Comparison of ENCODE assay signal across 17 mouse cellular contexts in genomic region chr8:11253041-11253440, GRCm38 (mm10). TPM values are rescaled to one million over a fixed set of nuclear protein-coding genes. Genes with fewer than 3 reads are reported as not detected.
A peak's percentile ranks its signal among the peaks of the same experiment; 100 is the strongest.
DNase-seq lines count a peak whose midpoint lies in the region; ATAC-seq and TF ChIP-seq lines count a peak whose summit lies in the region.
"Had no signal": no experiment of that assay in that cellular context is flagged by ENCODE, and none has a peak within 500 bp of the region (broad histone marks: within the 10 kb centered on the region; RNA-seq: fewer than 3 reads in every experiment).

No protein-coding gene starts in this region.

- H3K9ac ChIP-seq in heart, embryonic 15.5 days, result no peak overlapping the region
- H3K9ac ChIP-seq in kidney, postnatal 0 days (ENCODE audit: low read depth, low read length), result no peak overlapping the region
- H3K9ac ChIP-seq: forebrain, embryonic 15.5 days; hindbrain, embryonic 14.5 days; limb, embryonic 12.5 days; liver, embryonic 14.5 days; lung, embryonic 15.5 days; midbrain, embryonic 13.5 days; neural tube, embryonic 12.5 days had no signal

- WGBS in heart, embryonic 15.5 days, result 68% methylated on average over 10 of the region's 10 CpGs
- 68% methylated on average over 10 of the region's 10 CpGs for WGBS in kidney, postnatal 0 days

- TF ChIP-seq CTCF in gastrocnemius, adult 2 months (IDR thresholded peaks at IDR 0.05), result no peak
- TF ChIP-seq CTCF in kidney, postnatal 0 days (IDR thresholded peaks at IDR 0.05; ENCODE audit: low read depth), result no peak

- H3K27me3 ChIP-seq in heart, embryonic 15.5 days, result no peaks in the 10 kb centered on the region
- no peaks in the 10 kb centered on the region for H3K27me3 ChIP-seq in kidney, postnatal 0 days (ENCODE audit: insufficient read depth, low read length)
- H3K27me3 ChIP-seq: forebrain, embryonic 15.5 days; limb, embryonic 12.5 days; lung, embryonic 15.5 days; midbrain, embryonic 13.5 days; neural tube, embryonic 12.5 days; Patski had no signal

- intact Hi-C loops in gastrocnemius, adult 2 months (cut with DNase I), result loop anchor here (1.0 kb wide), 1 partner anchor 139 kb away; no protein-coding TSS in a partner anchor
- intact Hi-C loops in heart, postnatal 25 days (cut with DNase I), result loop anchor here (1.0 to 2.0 kb wide), 3 partner anchors 60 to 168 kb away; partner anchors contain the start of genes Col4a1 and Col4a2

- DNase-seq in gastrocnemius, adult 2 months, result no peak
- DNase-seq in gastrocnemius, postnatal 10 days, result no peak
- DNase-seq in heart, postnatal 25 days (ENCODE audit: low spot score), result no peak
- no peak for DNase-seq in kidney, postnatal 0 days (ENCODE audit: low spot score)
- no peak for DNase-seq in kidney, adult 18-20 months
- DNase-seq in adrenal gland, postnatal 36 days, result no peak

- no peak overlapping the region for H3K4me2 ChIP-seq in heart, embryonic 15.5 days
- no peak overlapping the region for H3K4me2 ChIP-seq in kidney, postnatal 0 days (ENCODE audit: low read length)
- H3K4me2 ChIP-seq: forebrain, embryonic 15.5 days; hindbrain, embryonic 14.5 days; limb, embryonic 12.5 days; lung, embryonic 15.5 days; midbrain, embryonic 13.5 days; neural tube, embryonic 12.5 days had no signal

- H3K4me3 ChIP-seq in gastrocnemius, adult 2 months, result peak overlapping the region; percentile 17; the same call in 1 of the 2 replicates
- H3K4me3 ChIP-seq in heart, embryonic 15.5 days, result no peak overlapping the region
- H3K4me3 ChIP-seq in kidney, postnatal 0 days (replicated peaks; ENCODE audit: low read depth, low read length), result no peak overlapping the region
- H3K4me3 ChIP-seq in brown adipose tissue, adult 24 weeks (ENCODE audit: insufficient read depth, low read depth, low read length), result no peak overlapping the region
- H3K4me3 ChIP-seq: forebrain, embryonic 15.5 days; limb, embryonic 12.5 days; lung, embryonic 15.5 days; midbrain, embryonic 13.5 days; neural tube, embryonic 12.5 days had no signal

- no peaks in the 10 kb centered on the region for H3K9me3 ChIP-seq in heart, embryonic 15.5 days (replicated peaks)
- no peaks in the 10 kb centered on the region for H3K9me3 ChIP-seq in kidney, postnatal 0 days (replicated peaks; ENCODE audit: low read length)
- H3K9me3 ChIP-seq: forebrain, embryonic 15.5 days; limb, embryonic 12.5 days; lung, embryonic 15.5 days; midbrain, embryonic 13.5 days; neural tube, embryonic 12.5 days had no signal

- peak overlapping the region; percentile 33 for H3K27ac ChIP-seq in gastrocnemius, adult 2 months
- H3K27ac ChIP-seq in heart, embryonic 15.5 days, result peak overlapping the region; percentile 72
- peak overlapping the region; percentile 32; the same call in 1 of the 2 replicates for H3K27ac ChIP-seq in kidney, postnatal 0 days
- H3K27ac ChIP-seq in brown adipose tissue, adult 24 weeks (replicated peaks; ENCODE audit: low read depth, low read length), result peak overlapping the region; percentile 40; the same call in 1 of the 2 replicates
- H3K27ac ChIP-seq: forebrain, embryonic 15.5 days; hindbrain, embryonic 14.5 days; limb, embryonic 12.5 days; liver, embryonic 14.5 days; lung, embryonic 15.5 days; midbrain, embryonic 13.5 days; neural tube, embryonic 12.5 days had no signal

- no peaks in the 10 kb centered on the region for H3K36me3 ChIP-seq in heart, embryonic 15.5 days
- no peaks in the 10 kb centered on the region for H3K36me3 ChIP-seq in kidney, postnatal 0 days (ENCODE audit: insufficient read depth, low read length)
- H3K36me3 ChIP-seq: forebrain, embryonic 15.5 days; limb, embryonic 12.5 days; lung, embryonic 15.5 days; midbrain, embryonic 13.5 days; neural tube, embryonic 12.5 days had no signal

- no peak for ATAC-seq in heart, embryonic 15.5 days (replicated peaks; ENCODE audit: insufficient number of reproducible peaks, insufficient read depth, low FRiP score, low read depth)
- no peak for ATAC-seq in kidney, postnatal 0 days (replicated peaks; ENCODE audit: low FRiP score, low read depth)
- ATAC-seq: CD4-positive, CD25-positive, alpha-beta regulatory T cell, adult 4 months; Patski had no signal

- peaks cover 74% of the 10 kb centered on the region for H3K4me1 ChIP-seq in heart, embryonic 15.5 days (replicated peaks)
- H3K4me1 ChIP-seq in kidney, postnatal 0 days (replicated peaks; ENCODE audit: insufficient read depth, low read length), result peaks cover 69% of the 10 kb centered on the region
- H3K4me1 ChIP-seq in brown adipose tissue, adult 24 weeks (ENCODE audit: control insufficient read depth, insufficient read depth, insufficient read length, low read length), result peaks cover 51% of the 10 kb centered on the region
- H3K4me1 ChIP-seq: midbrain, embryonic 13.5 days; neural tube, embryonic 12.5 days had no signal

RNA-seq across cellular contexts. Expression of gene Col4a2, which starts 59.6 kb away (rescaled TPM):
- total RNA-seq in gastrocnemius, adult 2 months (2021), result 10 to 100 TPM; 51.3 to 69.5 TPM
- 100 to 1,000 TPM; 340 to 382 TPM for total RNA-seq in gastrocnemius, postnatal 10 days (2021)
- polyA plus RNA-seq in heart, embryonic 15.5 days (2015; fragmentation: Nextera tagmentation; extraction: Ambion mirVana), result 89.8 and 106 TPM in 2 replicates
- 100 to 1,000 TPM; 292 to 338 TPM for total RNA-seq in heart, postnatal 25 days (2021)
- 139 and 140 TPM in 2 replicates for polyA plus RNA-seq in kidney, postnatal 0 days (2015; fragmentation: Nextera tagmentation; extraction: Ambion mirVana)
- 51.1 and 77.2 TPM in 2 replicates for polyA plus RNA-seq in brown adipose tissue, adult 24 weeks (2012; ENCODE audit: insufficient read depth, insufficient read length, missing spikeins)
- total RNA-seq in adrenal gland, postnatal 36 days (2021), result 100 to 1,000 TPM; 182 to 302 TPM
- polyA plus RNA-seq: CD4-positive, CD25-positive, alpha-beta regulatory T cell, adult 4 months had no signal

RNA-seq across cellular contexts. Expression of gene Col4a1, which starts 59.6 kb away (rescaled TPM):
- total RNA-seq in gastrocnemius, adult 2 months (2021), result 100 to 1,000 TPM in 1 of 2 experiments, 10 to 100 TPM in 1; 73.3 to 117 TPM
- 100 to 1,000 TPM; 741 to 775 TPM for total RNA-seq in gastrocnemius, postnatal 10 days (2021)
- 191 and 245 TPM in 2 replicates for polyA plus RNA-seq in heart, embryonic 15.5 days (2015; fragmentation: Nextera tagmentation; extraction: Ambion mirVana)
- 100 to 1,000 TPM; 537 to 622 TPM for total RNA-seq in heart, postnatal 25 days (2021)
- polyA plus RNA-seq in kidney, postnatal 0 days (2015; fragmentation: Nextera tagmentation; extraction: Ambion mirVana), result 305 and 310 TPM in 2 replicates
- 142 and 186 TPM in 2 replicates for polyA plus RNA-seq in brown adipose tissue, adult 24 weeks (2012; ENCODE audit: insufficient read depth, insufficient read length, missing spikeins)
- total RNA-seq in adrenal gland, postnatal 36 days (2021), result 100 to 1,000 TPM; 359 to 687 TPM
